Mouse (Mus musculus) urinary bladder, postnatal 36 days (tissue): ENCODE data around the gene Gm1673.
A peak's percentile ranks its signal among the peaks of the same experiment; 100 is the strongest.

Experiments used
- DNase-seq, 2 experiments: peaks; one replicate each; pipeline ENCODE4 v3.0.0; 2022; ENCODE audit warnings: low spot score in 2 of 2, mixed read lengths in 1 of 2

Gene Gm1673

GRCm38 (mm10) chr5:33997051-33997741 lies 14.0 kb downstream of the Gm1673 start:
- DNase-seq = peak in 1 of 2 experiments; percentile 61

GRCm38 (mm10) chr5:33997829-33998504 lies 14.7 kb downstream of the Gm1673 start:
- DNase-seq = no peak

GRCm38 (mm10) chr5:33998505-33998877 lies 15.3 kb downstream of the Gm1673 start:
- no peak for DNase-seq

DNA sequence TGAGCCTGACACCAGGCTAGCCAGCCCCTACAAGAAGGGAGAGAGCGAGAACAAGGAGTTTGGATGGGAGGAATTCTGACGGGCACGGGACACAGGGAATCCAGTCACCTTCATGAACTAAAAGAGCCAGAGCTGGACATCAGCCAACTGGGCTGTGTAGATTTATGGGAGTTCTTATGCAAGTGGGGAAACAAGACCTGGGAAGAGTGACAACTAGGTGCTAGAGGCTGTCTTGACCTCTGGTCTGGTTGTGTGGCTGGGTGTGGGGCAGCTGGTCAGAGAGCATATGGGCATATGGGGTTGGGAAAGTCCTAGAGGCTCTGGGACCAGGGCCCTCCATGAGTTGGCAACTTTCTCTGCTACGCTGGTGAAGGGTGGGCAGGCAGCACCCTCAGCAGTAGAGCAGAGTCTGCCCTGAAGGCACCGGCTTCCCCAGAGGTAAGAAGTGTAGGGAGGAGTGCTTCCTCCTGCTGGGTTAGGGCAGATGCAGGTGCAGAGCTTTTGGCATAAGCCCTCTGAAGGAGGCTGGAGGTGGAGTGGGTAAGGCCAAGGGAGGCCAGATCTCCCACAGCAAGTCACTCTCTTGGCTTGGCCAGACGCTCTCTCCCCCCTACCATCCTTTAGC lies 16.3 kb downstream of the Gm1673 start:
- DNase-seq = peak in 1 of 2 experiments; percentile 58

DNA sequence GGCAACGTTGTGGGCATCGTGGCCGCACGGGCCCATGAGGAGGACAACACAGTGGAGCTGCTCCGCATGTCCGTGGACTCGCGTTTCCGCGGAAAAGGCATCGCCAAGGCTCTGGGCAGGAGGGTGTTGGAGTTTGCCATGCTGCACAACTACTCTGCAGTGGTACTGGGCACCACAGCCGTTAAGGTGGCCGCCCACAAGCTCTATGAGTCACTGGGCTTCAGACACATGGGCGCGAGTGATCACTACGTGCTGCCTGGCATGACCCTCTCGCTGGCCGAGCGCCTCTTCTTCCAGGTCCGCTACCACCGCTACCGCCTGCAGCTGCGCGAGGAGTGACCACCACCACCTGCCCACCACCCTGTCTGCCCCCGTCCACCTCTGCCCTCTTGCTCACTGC lies 17.6 kb downstream of the Gm1673 start:
- DNase-seq = no peak

- DNase-seq = no peak
These were observed 18.2 kb downstream of the Gm1673 start for GRCm38 (mm10) chr5:34001401-34001800.

DNA sequence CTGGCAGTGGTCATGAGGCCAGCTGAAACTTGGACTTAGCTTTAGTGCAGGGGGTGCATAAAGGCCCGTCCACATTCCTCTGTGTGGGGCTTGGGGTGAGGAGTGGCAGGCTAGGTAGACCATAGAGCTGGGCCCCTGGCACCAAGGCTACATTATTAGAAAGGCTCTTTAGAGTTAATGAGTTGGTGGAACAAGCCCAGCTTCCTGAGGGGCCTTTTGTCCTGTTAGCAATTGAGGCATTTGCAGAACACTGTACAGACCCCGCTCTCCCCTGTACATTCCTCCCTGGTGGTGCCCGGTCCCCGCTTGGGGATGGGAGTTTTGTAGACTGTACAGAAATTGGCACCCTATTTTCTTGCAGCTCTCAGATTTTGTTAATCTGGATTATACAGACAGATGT lies 19.4 kb downstream of the Gm1673 start:
- DNase-seq = no peak

DNA sequence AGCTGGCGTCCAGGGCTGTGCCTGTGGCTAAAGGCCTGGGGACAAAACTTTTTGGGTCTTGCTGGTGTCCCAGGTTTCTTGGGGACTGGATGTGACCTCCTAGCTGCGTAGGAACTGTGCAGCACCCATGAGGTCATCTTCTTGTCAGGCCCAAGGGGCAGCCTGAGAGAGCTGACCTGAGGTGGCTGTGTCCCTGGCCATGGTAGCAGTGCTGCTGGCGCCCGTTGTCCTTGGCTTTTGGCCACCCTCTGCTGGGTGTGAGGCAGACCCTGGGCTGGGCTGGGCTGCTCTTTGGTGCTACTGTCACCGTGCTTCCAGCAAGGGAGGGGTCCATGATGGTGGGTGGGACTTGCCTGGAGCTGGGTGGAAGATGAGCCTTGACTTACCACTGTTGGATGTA lies 21.4 kb downstream of the Gm1673 start:
- DNase-seq = no peak

DNA sequence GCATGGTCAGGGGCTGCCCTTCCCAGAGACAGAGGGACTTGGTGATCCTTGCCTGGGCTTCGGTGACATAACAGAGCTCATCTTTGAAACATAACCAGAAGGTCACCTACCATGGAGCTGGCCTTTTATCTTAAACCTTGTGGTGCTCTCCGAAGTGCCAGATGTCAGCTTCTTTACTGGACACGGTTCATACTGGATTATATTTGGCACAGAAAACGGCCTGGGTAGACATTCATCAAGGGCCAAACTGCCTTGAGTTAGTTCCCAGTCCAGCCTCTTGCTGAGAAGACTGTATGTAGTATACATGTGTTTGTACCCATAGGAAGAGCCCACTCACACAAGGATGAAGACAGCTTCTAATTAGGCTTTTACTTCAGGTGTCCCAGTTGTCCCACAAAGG lies 23.6 kb downstream of the Gm1673 start:
- DNase-seq = no peak

DNA sequence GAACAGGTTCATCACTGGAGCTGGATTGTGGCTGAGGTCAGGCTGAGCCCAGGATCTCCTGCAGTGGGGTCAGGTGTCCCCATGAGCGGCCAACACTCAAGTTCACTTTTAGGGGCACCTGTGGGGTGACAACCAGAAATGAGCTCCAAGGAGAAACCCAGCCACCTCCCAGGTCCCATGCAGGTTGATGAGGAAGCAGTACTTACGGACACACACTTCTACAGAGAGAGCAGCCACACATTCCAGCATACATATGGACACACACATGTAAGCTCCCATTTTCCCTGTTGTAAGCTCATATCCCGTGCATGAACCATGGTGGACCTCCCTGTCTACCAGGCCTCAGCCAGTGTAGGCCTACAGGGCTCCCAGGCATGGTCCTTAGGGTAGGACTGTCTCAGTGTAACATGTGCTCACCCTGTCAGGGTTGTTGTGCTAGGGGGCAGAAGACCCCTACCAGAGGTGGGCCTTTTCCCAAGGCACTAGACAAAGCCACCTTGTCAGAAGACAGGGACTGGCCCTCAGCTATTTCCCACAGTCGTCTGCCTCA lies 24.2 kb downstream of the Gm1673 start:
- DNase-seq = no peak

DNA sequence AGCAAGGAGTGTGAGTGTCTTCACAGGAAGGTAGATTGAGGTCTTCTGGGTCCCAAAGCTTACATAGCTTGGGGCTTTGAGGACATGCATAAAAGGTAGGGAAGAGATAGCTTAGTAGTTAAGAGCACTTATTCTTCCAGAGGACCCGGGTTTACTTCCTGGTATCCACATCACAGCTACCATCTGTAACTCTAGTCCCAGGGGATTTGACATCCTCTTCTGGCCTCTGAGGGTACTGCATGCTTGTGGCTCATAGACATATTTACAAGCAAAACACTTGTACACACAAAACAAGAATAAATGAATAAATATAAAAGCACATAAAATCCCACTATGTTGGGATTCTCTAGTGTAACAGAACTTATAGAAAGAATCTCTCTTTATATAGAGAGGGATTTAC lies 31.4 kb downstream of the Gm1673 start:
- DNase-seq = no peak

GRCm38 (mm10) chr5:34018968-34019367 lies 35.7 kb downstream of the Gm1673 start:
- DNase-seq = no peak

DNA sequence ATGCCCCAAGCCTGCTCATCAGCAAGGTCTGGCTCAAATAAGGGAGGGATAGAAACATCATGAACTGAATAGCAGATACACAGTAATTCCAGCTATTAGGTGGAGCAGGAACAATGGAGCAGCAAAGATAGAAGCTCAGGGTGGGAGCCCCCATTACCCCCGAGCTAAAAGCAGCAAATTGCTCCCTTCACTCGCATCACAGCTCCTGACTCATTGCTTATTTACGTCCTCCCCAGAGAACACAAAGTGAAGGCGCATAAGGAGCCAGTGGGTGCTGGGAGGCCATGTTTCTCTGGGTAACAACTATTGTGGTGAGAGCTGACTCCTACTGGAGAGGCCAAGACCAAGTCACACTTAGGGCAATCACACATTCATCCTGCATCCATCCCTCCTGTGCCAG lies 46.9 kb downstream of the Gm1673 start:
- no peak for DNase-seq

GRCm38 (mm10) chr5:34031022-34031421 lies 47.8 kb downstream of the Gm1673 start:
- DNase-seq = no peak

DNA sequence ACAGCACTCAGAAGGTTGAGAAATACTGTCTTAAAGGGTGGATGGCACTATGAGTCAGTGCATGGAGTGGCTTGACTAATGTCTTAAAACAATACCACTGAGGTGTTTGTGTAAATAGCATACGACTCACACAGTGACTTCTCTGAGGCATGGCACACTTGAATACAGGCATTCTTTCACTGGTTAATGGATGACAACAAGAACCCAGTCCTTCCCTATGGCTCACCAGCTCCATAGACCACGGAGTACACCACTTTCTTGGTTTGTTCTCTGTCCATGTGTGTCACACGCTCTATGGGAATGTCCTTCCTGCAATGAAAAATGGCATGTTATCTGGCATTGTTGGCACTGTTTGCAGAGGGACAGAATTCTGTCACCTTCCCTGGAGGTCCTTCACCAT lies 49.3 kb downstream of the Gm1673 start:
- no peak for DNase-seq
